Mouse (Mus musculus) lung, adult 2 months (tissue): ENCODE measurements at regions not wholly inside any gene's neighbourhood (a gene's known extent, or its start where the extent isn't known, plus 50 kb on each side); places are given as distances from the start of the nearest gene placed in this dataset.

Experiments
- CTCF ChIP-seq: fragments of 200-500 bp; IDR thresholded peaks from 2 replicates; pipeline ENCODE4 v1.5.1; 2011; ENCODE audit warnings: mild to moderate bottlenecking, low read length, control low read depth; ENCODE audit not compliant: insufficient read depth
- POLR2A ChIP-seq: fragments of 200-500 bp; IDR thresholded peaks from 2 replicates; pipeline ENCODE4 v1.6.1; 2011; ENCODE audit warnings: low read depth, mild to moderate bottlenecking, control low read depth, low read length, borderline replicate concordance; ENCODE audit errors: extremely low read depth

DNA sequence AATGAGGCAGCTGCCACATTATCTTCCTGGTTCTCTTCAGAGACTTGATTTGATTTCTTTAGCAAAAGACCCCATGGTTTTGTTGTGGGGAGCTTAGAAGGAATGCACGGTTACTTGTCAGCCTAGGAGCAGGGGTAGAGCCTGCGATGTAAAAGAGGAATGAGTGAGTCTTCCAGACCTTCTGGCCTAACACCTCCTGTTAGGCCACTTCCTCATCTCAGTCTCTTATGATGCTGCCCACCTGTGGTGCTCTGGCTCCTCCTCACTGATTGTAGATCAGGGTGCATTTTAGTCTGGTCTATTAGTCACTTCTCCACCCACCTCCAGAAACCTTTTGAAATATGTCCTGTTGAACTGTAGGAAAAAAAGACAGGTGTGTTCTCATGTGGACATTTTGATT lies 113.3 kb upstream of the Prdm1 start:
- TF ChIP-seq POLR2A (no peak), CTCF (no peak)
